Mouse (Mus musculus): Measurements from ENCODE around the gene Rcvrn. TPM values are rescaled to one million over a fixed set of nuclear protein-coding genes. Genes with fewer than 3 reads are reported as not detected.
A peak's percentile ranks its signal among the peaks of the same experiment; 100 is the strongest.

The Rcvrn gene
- polyA plus RNA-seq, 1 experiment from 2014 or later: not detected

GRCm38 (mm10) chr11:67675562-67676540 is 19.3 kb upstream of the Rcvrn start:
- H3K4me3 ChIP-seq: no peak overlapping the region
- H3K4me1 ChIP-seq: no peaks in the 10 kb centered on the region
- H3K4me2 ChIP-seq: no peak overlapping the region
- no peaks in the 10 kb centered on the region for H3K27me3 ChIP-seq (replicated peaks)
- H3K36me3 ChIP-seq (replicated peaks): no peaks in the 10 kb centered on the region
- H3K27ac ChIP-seq: no peak overlapping the region
- 58% methylated on average over 12 of the region's 12 CpGs for WGBS
- no peak overlapping the region for H3K9ac ChIP-seq
- ATAC-seq (replicated peaks): peak; percentile 81
- H3K9me3 ChIP-seq: no peaks in the 10 kb centered on the region

GRCm38 (mm10) chr11:67679300-67679699 is 15.8 kb upstream of the Rcvrn start:
- Histone ChIP-seq H3K9ac (no peak overlapping the region), H3K36me3 (replicated peaks) (no peaks in the 10 kb centered on the region), H3K4me2 (no peak overlapping the region), H3K4me3 (no peak overlapping the region), H3K27ac (no peak overlapping the region), H3K27me3 (replicated peaks) (no peaks in the 10 kb centered on the region), H3K4me1 (no peaks in the 10 kb centered on the region), H3K9me3 (no peaks in the 10 kb centered on the region)
- 75% methylated on average over 5 of the region's 5 CpGs for WGBS
- ATAC-seq (replicated peaks): no peak

- Histone ChIP-seq H3K4me2 (no peak overlapping the region), H3K27me3 (replicated peaks) (no peaks in the 10 kb centered on the region), H3K4me3 (no peak overlapping the region), H3K9ac (no peak overlapping the region), H3K27ac (no peak overlapping the region), H3K36me3 (replicated peaks) (no peaks in the 10 kb centered on the region), H3K4me1 (no peaks in the 10 kb centered on the region), H3K9me3 (no peaks in the 10 kb centered on the region)
- WGBS: 93% methylated on average over 2 of the region's 2 CpGs
- ATAC-seq (replicated peaks): no peak
These were observed 15.2 kb upstream of the Rcvrn start for GRCm38 (mm10) chr11:67679930-67680329.

GRCm38 (mm10) chr11:67681871-67682270 is 13.3 kb upstream of the Rcvrn start:
- Histone ChIP-seq H3K27ac (no peak overlapping the region), H3K27me3 (replicated peaks) (no peaks in the 10 kb centered on the region), H3K4me3 (no peak overlapping the region), H3K9ac (no peak overlapping the region), H3K4me2 (no peak overlapping the region), H3K9me3 (no peaks in the 10 kb centered on the region), H3K36me3 (replicated peaks) (no peaks in the 10 kb centered on the region), H3K4me1 (peaks cover 6% of the 10 kb centered on the region; the same call in 1 of the 2 replicates)
- no peak for ATAC-seq (replicated peaks)
- WGBS: 75% methylated on average over 3 of the region's 3 CpGs

GRCm38 (mm10) chr11:67686109-67686508 is 9.0 kb upstream of the Rcvrn start:
- no peak overlapping the region for H3K4me3 ChIP-seq
- H3K9me3 ChIP-seq: no peaks in the 10 kb centered on the region
- no peaks in the 10 kb centered on the region for H3K27me3 ChIP-seq (replicated peaks)
- H3K4me1 ChIP-seq: peaks cover 6% of the 10 kb centered on the region; the same call in 1 of the 2 replicates
- H3K36me3 ChIP-seq (replicated peaks): no peaks in the 10 kb centered on the region
- no peak overlapping the region for H3K9ac ChIP-seq
- peak overlapping the region; percentile 67 for H3K27ac ChIP-seq
- no peak overlapping the region for H3K4me2 ChIP-seq
- ATAC-seq (replicated peaks): no peak
- WGBS: 56% methylated on average over 2 of the region's 2 CpGs

GRCm38 (mm10) chr11:67712976-67713375 is 17.9 kb downstream of the Rcvrn start:
- Histone ChIP-seq H3K4me1 (no peaks in the 10 kb centered on the region), H3K27ac (no peak overlapping the region), H3K9ac (no peak overlapping the region), H3K9me3 (no peaks in the 10 kb centered on the region), H3K4me3 (no peak overlapping the region), H3K4me2 (no peak overlapping the region), H3K27me3 (replicated peaks) (no peaks in the 10 kb centered on the region), H3K36me3 (replicated peaks) (no peaks in the 10 kb centered on the region)
- ATAC-seq (replicated peaks): no peak
- 88% methylated on average over 4 of the region's 4 CpGs for WGBS

- H3K9me3 ChIP-seq: no peaks in the 10 kb centered on the region
- no peaks in the 10 kb centered on the region for H3K27me3 ChIP-seq (replicated peaks)
- H3K27ac ChIP-seq: no peak overlapping the region
- ATAC-seq (replicated peaks): no peak
- H3K4me3 ChIP-seq: no peak overlapping the region
- no peaks in the 10 kb centered on the region for H3K4me1 ChIP-seq
- H3K4me2 ChIP-seq: no peak overlapping the region
- 93% methylated on average over 4 of the region's 4 CpGs for WGBS
- H3K9ac ChIP-seq: no peak overlapping the region
- H3K36me3 ChIP-seq (replicated peaks): no peaks in the 10 kb centered on the region
These were observed 20.3 kb downstream of the Rcvrn start for GRCm38 (mm10) chr11:67715382-67715781.

GRCm38 (mm10) chr11:67721485-67721884 is 26.4 kb downstream of the Rcvrn start:
- no peak overlapping the region for H3K4me3 ChIP-seq
- H3K27me3 ChIP-seq (replicated peaks): no peaks in the 10 kb centered on the region
- H3K9me3 ChIP-seq: no peaks in the 10 kb centered on the region
- H3K4me1 ChIP-seq: no peaks in the 10 kb centered on the region
- WGBS: 94% methylated on average over 5 of the region's 5 CpGs
- ATAC-seq (replicated peaks): no peak
- H3K4me2 ChIP-seq: no peak overlapping the region
- H3K36me3 ChIP-seq (replicated peaks): no peaks in the 10 kb centered on the region
- no peak overlapping the region for H3K9ac ChIP-seq
- H3K27ac ChIP-seq: no peak overlapping the region

GRCm38 (mm10) chr11:67722399-67723156 is 27.5 kb downstream of the Rcvrn start:
- no peaks in the 10 kb centered on the region for H3K4me1 ChIP-seq
- no peak overlapping the region for H3K9ac ChIP-seq
- no peaks in the 10 kb centered on the region for H3K9me3 ChIP-seq
- H3K27ac ChIP-seq: no peak overlapping the region
- H3K4me3 ChIP-seq: no peak overlapping the region
- no peak overlapping the region for H3K4me2 ChIP-seq
- no peak for ATAC-seq (replicated peaks)
- no peaks in the 10 kb centered on the region for H3K27me3 ChIP-seq (replicated peaks)
- no peaks in the 10 kb centered on the region for H3K36me3 ChIP-seq (replicated peaks)
- WGBS: 68% methylated on average over 7 of the region's 7 CpGs

- H3K4me2 ChIP-seq: no peak overlapping the region
- H3K9ac ChIP-seq: no peak overlapping the region
- WGBS: 81% methylated on average over 8 of the region's 8 CpGs
- H3K4me1 ChIP-seq: no peaks in the 10 kb centered on the region
- no peak overlapping the region for H3K4me3 ChIP-seq
- no peak overlapping the region for H3K27ac ChIP-seq
- ATAC-seq (replicated peaks): no peak
- H3K9me3 ChIP-seq: no peaks in the 10 kb centered on the region
- H3K36me3 ChIP-seq (replicated peaks): no peaks in the 10 kb centered on the region
- H3K27me3 ChIP-seq (replicated peaks): no peaks in the 10 kb centered on the region
These were observed 28.3 kb downstream of the Rcvrn start for GRCm38 (mm10) chr11:67723231-67724013.

GRCm38 (mm10) chr11:67727095-67727494 is 32.0 kb downstream of the Rcvrn start:
- H3K27me3 ChIP-seq (replicated peaks): no peaks in the 10 kb centered on the region
- 83% methylated on average over 6 of the region's 6 CpGs for WGBS
- H3K4me3 ChIP-seq: no peak overlapping the region
- H3K9me3 ChIP-seq: no peaks in the 10 kb centered on the region
- no peak overlapping the region for H3K4me2 ChIP-seq
- no peaks in the 10 kb centered on the region for H3K36me3 ChIP-seq (replicated peaks)
- ATAC-seq (replicated peaks): no peak
- H3K4me1 ChIP-seq: no peaks in the 10 kb centered on the region
- no peak overlapping the region for H3K27ac ChIP-seq
- H3K9ac ChIP-seq: no peak overlapping the region

GRCm38 (mm10) chr11:67728726-67729125 is 33.6 kb downstream of the Rcvrn start:
- H3K4me3 ChIP-seq: no peak overlapping the region
- no peaks in the 10 kb centered on the region for H3K27me3 ChIP-seq (replicated peaks)
- H3K4me1 ChIP-seq: no peaks in the 10 kb centered on the region
- no peaks in the 10 kb centered on the region for H3K36me3 ChIP-seq (replicated peaks)
- H3K9me3 ChIP-seq: no peaks in the 10 kb centered on the region
- no peak for ATAC-seq (replicated peaks)
- H3K4me2 ChIP-seq: no peak overlapping the region
- no peak overlapping the region for H3K27ac ChIP-seq
- H3K9ac ChIP-seq: no peak overlapping the region

Measured in midbrain, embryonic 15.5 days (tissue).